Comparison of ENCODE assay signal across 23 mouse cellular contexts in the genomic region with DNA sequence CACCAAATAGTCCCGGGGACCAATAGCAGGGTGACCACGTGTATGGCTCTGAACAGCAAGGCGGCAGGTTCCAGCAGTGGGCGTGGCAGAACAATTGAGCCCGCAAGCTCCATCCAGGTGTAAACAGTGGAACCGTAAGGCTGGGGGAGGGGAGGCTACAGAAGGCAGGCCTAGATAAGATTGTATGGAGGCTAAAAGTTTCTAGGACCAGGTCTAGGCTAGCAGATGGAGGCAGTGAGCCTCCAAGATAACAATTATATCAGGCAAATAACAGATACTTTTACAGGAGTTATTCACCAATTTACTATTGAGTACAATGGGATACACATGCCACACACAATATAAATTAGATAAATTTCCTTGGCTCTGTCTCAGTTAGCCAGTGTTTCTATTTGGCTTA. TPM values are rescaled to one million over a fixed set of nuclear protein-coding genes. Genes with fewer than 3 reads are reported as not detected.
A peak's percentile ranks its signal among the peaks of the same experiment; 100 is the strongest.
DNase-seq lines count a peak whose midpoint lies in the region; ATAC-seq and TF ChIP-seq lines count a peak whose summit lies in the region.
"Had no signal": no experiment of that assay in that cellular context is flagged by ENCODE, and none has a peak within 500 bp of the region (broad histone marks: within the 10 kb centered on the region; RNA-seq: fewer than 3 reads in every experiment).

No protein-coding gene starts in this region.

- ATAC-seq in heart, embryonic 12.5 days (ENCODE audit: insufficient number of reproducible peaks, low FRiP score): peak; percentile 82
- ATAC-seq in erythroid progenitor cell, adult 5-6 weeks (replicated peaks; ENCODE audit: low FRiP score, poor library complexity, severe bottlenecking): peak; percentile 84
- peak; percentile 98 for ATAC-seq in liver, embryonic 16.5 days (ENCODE audit: low read depth)

- 53% methylated on average over 6 of the region's 6 CpGs for WGBS in heart, embryonic 12.5 days
- 15% methylated on average over 6 of the region's 6 CpGs for WGBS in liver, embryonic 16.5 days (ENCODE audit: insufficient replicate concordance)

- no peak overlapping the region for H3K9ac ChIP-seq in heart, embryonic 12.5 days
- no peak overlapping the region for H3K9ac ChIP-seq in MEL (ENCODE audit: control insufficient read depth, low read depth, low read length, poor library complexity, severe bottlenecking)
- no peak overlapping the region for H3K9ac ChIP-seq in liver, embryonic 16.5 days (ENCODE audit: low read depth, low read length)
- H3K9ac ChIP-seq: hindbrain, embryonic 15.5 days; limb, embryonic 15.5 days; neural tube, embryonic 12.5 days had no signal

- TF ChIP-seq EP300 in MEL (IDR thresholded peaks at IDR 0.05; ENCODE audit: low read depth in 1 of 2, low read length in 2 of 2): peak; percentile 91 to 92

- no peak overlapping the region for H3K4me2 ChIP-seq in heart, embryonic 12.5 days
- peak overlapping the region; percentile 37 for H3K4me2 ChIP-seq in liver, embryonic 16.5 days (ENCODE audit: low read depth, low read length)
- H3K4me2 ChIP-seq: hindbrain, embryonic 15.5 days; limb, embryonic 15.5 days; neural tube, embryonic 12.5 days had no signal

- H3K27me3 ChIP-seq in heart, embryonic 12.5 days (replicated peaks): no peaks in the 10 kb centered on the region
- H3K27me3 ChIP-seq in MEL (ENCODE audit: control insufficient read depth in 1 of 2, insufficient read depth in 2 of 2, low read length in 2 of 2): no peaks in the 10 kb centered on the region
- no peaks in the 10 kb centered on the region for H3K27me3 ChIP-seq in liver, embryonic 16.5 days (ENCODE audit: control insufficient read depth, insufficient read depth, low read depth, low read length)
- H3K27me3 ChIP-seq: CH12.LX; hindbrain, embryonic 15.5 days; limb, embryonic 15.5 days; megakaryocyte, embryonic 14.5 days; neural tube, embryonic 12.5 days had no signal

- H3K4me3 ChIP-seq in heart, embryonic 12.5 days: no peak overlapping the region
- no peak overlapping the region for H3K4me3 ChIP-seq in MEL (ENCODE audit: control insufficient read depth in 1 of 2, insufficient read depth in 1 of 2, low read depth in 2 of 2, low read length in 2 of 2)
- no peak overlapping the region for H3K4me3 ChIP-seq in liver, embryonic 16.5 days (ENCODE audit: low read depth, low read length)
- H3K4me3 ChIP-seq: heart, adult 2 months; hindbrain, embryonic 15.5 days; limb, embryonic 15.5 days; megakaryocyte, embryonic 14.5 days; neural tube, embryonic 12.5 days had no signal

- no peaks in the 10 kb centered on the region for H3K79me2 ChIP-seq in MEL (ENCODE audit: control insufficient read depth, insufficient read depth, low read length, poor library complexity)

- no peaks in the 10 kb centered on the region for H3K9me3 ChIP-seq in heart, embryonic 12.5 days (replicated peaks)
- no peaks in the 10 kb centered on the region for H3K9me3 ChIP-seq in MEL (replicated peaks; ENCODE audit: insufficient read depth, low read length)
- H3K9me3 ChIP-seq in liver, embryonic 16.5 days (replicated peaks; ENCODE audit: control insufficient read depth, low read length): no peaks in the 10 kb centered on the region
- H3K9me3 ChIP-seq: hindbrain, embryonic 15.5 days; limb, embryonic 15.5 days; megakaryocyte, embryonic 14.5 days; neural tube, embryonic 12.5 days had no signal

- no peak for TF ChIP-seq CTCF in MEL (IDR thresholded peaks at IDR 0.05 in 2 of 3, conservative IDR thresholded peaks at IDR 0.05 in 1 of 3; ENCODE audit: control insufficient read depth in 1 of 3, insufficient read depth in 1 of 3, low read depth in 2 of 3, low read length in 3 of 3, poor library complexity in 1 of 3, severe bottlenecking in 1 of 3)

- no peak for TF ChIP-seq RAD21 in MEL (IDR thresholded peaks at IDR 0.05; ENCODE audit: low read depth, low read length)

- no peaks in the 10 kb centered on the region for H3K36me3 ChIP-seq in heart, embryonic 12.5 days
- peaks cover 0 to 11% of the 10 kb centered on the region in 2 experiments; a peak in 2 of 4 replicates for H3K36me3 ChIP-seq in MEL (ENCODE audit: control insufficient read depth in 1 of 2, insufficient read depth in 2 of 2, low read length in 2 of 2)
- H3K36me3 ChIP-seq in liver, embryonic 16.5 days (ENCODE audit: control insufficient read depth, insufficient read depth): no peaks in the 10 kb centered on the region
- H3K36me3 ChIP-seq: hindbrain, embryonic 15.5 days; limb, embryonic 15.5 days; neural tube, embryonic 12.5 days had no signal

- DNase-seq in heart, adult 9 months (ENCODE audit: low spot score in 2 of 2): no peak
- DNase-seq in MEL (ENCODE audit: low read depth, low spot score) (peak; percentile 80), adipocyte (ENCODE audit: low spot score) (no peak)
- no peak for DNase-seq in layer of hippocampus, postnatal 36 days
- DNase-seq in adrenal gland, postnatal 25 days: no peak
- DNase-seq: adrenal gland, adult 2 months; cerebellum, adult 9-10 months; gastrocnemius, postnatal 10 days; heart, adult 2 months; kidney, adult 18-20 months; kidney, postnatal 25 days; layer of hippocampus, adult 9-11 months; lung, postnatal 10 days; right cerebral cortex, postnatal 14 days; thymus, adult 2 months had no signal

- H3K4me1 ChIP-seq in heart, embryonic 12.5 days (replicated peaks): no peaks in the 10 kb centered on the region
- H3K4me1 ChIP-seq in MEL (ENCODE audit: control insufficient read depth in 1 of 2, insufficient read depth in 2 of 2, low read length in 2 of 2): peaks cover 2 to 10% of the 10 kb centered on the region in 2 experiments; a peak in 3 of 4 replicates
- peaks cover 20% of the 10 kb centered on the region for H3K4me1 ChIP-seq in liver, embryonic 16.5 days (ENCODE audit: control insufficient read depth, low read depth, low read length)
- H3K4me1 ChIP-seq: hindbrain, embryonic 15.5 days; limb, embryonic 15.5 days; megakaryocyte, embryonic 14.5 days; neural tube, embryonic 12.5 days had no signal

- no peak overlapping the region for H3K27ac ChIP-seq in heart, embryonic 12.5 days (ENCODE audit: poor library complexity, severe bottlenecking)
- no peak overlapping the region; the same call in 1 of the 2 replicates for H3K27ac ChIP-seq in MEL (ENCODE audit: control insufficient read depth, low read depth, low read length)
- H3K27ac ChIP-seq in liver, embryonic 16.5 days (ENCODE audit: low read length): peak overlapping the region; percentile 2; the same call in 1 of the 2 replicates
- H3K27ac ChIP-seq: heart, adult 2 months; hindbrain, embryonic 15.5 days; limb, embryonic 15.5 days; neural tube, embryonic 12.5 days had no signal

- no peak for TF ChIP-seq POLR2A in MEL (IDR thresholded peaks at IDR 0.05; ENCODE audit: control insufficient read depth in 1 of 2, insufficient read depth in 1 of 2, low read depth in 1 of 2, low read length in 2 of 2, poor library complexity in 1 of 2)

TF ChIP-seq in MEL, 35 proteins besides CTCF, POLR2A, EP300 and RAD21 (continues in another document):
- TF ChIP-seq CHD2 (IDR thresholded peaks at IDR 0.05; ENCODE audit: low read length) (no peak; the same call in 1 of the 2 replicates), GABPA (IDR thresholded peaks at IDR 0.05; ENCODE audit: low read depth, low read length) (no peak), ZC3H11A (IDR thresholded peaks at IDR 0.05; ENCODE audit: low read depth, low read length) (no peak), TBP (IDR thresholded peaks at IDR 0.05; ENCODE audit: low read depth, low read length) (no peak), E2F4 (IDR thresholded peaks at IDR 0.05; ENCODE audit: borderline replicate concordance, low read depth, low read length) (no peak), MYB (IDR thresholded peaks at IDR 0.05; ENCODE audit: low read depth, low read length) (no peak), KAT2A (conservative IDR thresholded peaks at IDR 0.05; ENCODE audit: low read depth, low read length) (no peak), NELFE (IDR thresholded peaks at IDR 0.05; ENCODE audit: low read depth, low read length) (no peak), SIN3A (IDR thresholded peaks at IDR 0.05; ENCODE audit: low read length) (0 out of 2 replicates have a peak, but pooled peaks have one; percentile 28), USF1 (IDR thresholded peaks at IDR 0.05; ENCODE audit: low read depth, low read length) (no peak), JUND (IDR thresholded peaks at IDR 0.05; ENCODE audit: low read depth, low read length) (no peak), NRF1 (IDR thresholded peaks at IDR 0.05; ENCODE audit: insufficient read depth, low read depth, low read length, poor library complexity, severe bottlenecking) (no peak), MYC (IDR thresholded peaks at IDR 0.05; ENCODE audit: low read depth, low read length) (no peak), MAFK (IDR thresholded peaks at IDR 0.05; ENCODE audit: borderline replicate concordance, low read depth, low read length) (no peak; the same call in 1 of the 2 replicates), ELF1 (IDR thresholded peaks at IDR 0.05; ENCODE audit: low read depth, low read length) (no peak), ZMIZ1 (IDR thresholded peaks at IDR 0.05; ENCODE audit: low read depth, low read length) (no peak), TAL1 (IDR thresholded peaks at IDR 0.05; ENCODE audit: low read length) (peak; percentile 89), ETS1 (IDR thresholded peaks at IDR 0.05; ENCODE audit: low read depth, low read length) (peak; percentile 87)

RNA-seq across cellular contexts. Expression of gene Rps23, which starts 16.4 kb away (rescaled TPM):
- 178 and 179 TPM in 2 replicates for polyA plus RNA-seq in heart, embryonic 12.5 days (2016; fragmentation: Nextera tagmentation; extraction: Ambion mirVana)
- 2,047 and 2,086 TPM in 2 replicates for total RNA-seq in MEL (2012; rRNA removed)
- polyA plus RNA-seq in MEL (2012; ENCODE audit: insufficient read depth in 1 of 2, insufficient read length in 2 of 2, low read depth in 1 of 2, low replicate concordance in 2 of 2, missing spikeins in 1 of 2): 100 to 1,000 TPM in 1 of 2 experiments, not detected in 1; 389 TPM
- 434 and 459 TPM in 2 replicates for total RNA-seq in erythroid progenitor cell, adult 5-6 weeks (2015; ENCODE audit: low replicate concordance)
- 508 and 714 TPM in 2 replicates for total RNA-seq in erythroid progenitor cell, adult 5-6 weeks (2017; ENCODE audit: low replicate concordance)
- 84.9 and 126 TPM in 2 replicates for polyA plus RNA-seq in liver, embryonic 16.5 days (2015; fragmentation: Nextera tagmentation; extraction: Ambion mirVana)
- total RNA-seq in layer of hippocampus, postnatal 36 days (2021): 100 to 1,000 TPM; 235 to 236 TPM
- 412 and 567 TPM in 2 replicates for total RNA-seq in adrenal gland, postnatal 25 days (2021)

RNA-seq across cellular contexts. Expression of gene Atp6ap1l, which starts 34.0 kb away (rescaled TPM):
- 0.55 and 0.77 TPM in 2 replicates for polyA plus RNA-seq in heart, embryonic 12.5 days (2016; fragmentation: Nextera tagmentation; extraction: Ambion mirVana)
- total RNA-seq in MEL (2012; rRNA removed): not detected in 2 replicates
- polyA plus RNA-seq in MEL (2012; ENCODE audit: insufficient read depth in 1 of 2, insufficient read length in 2 of 2, low read depth in 1 of 2, low replicate concordance in 2 of 2, missing spikeins in 1 of 2): not detected
- not detected in 2 replicates for total RNA-seq in erythroid progenitor cell, adult 5-6 weeks (2015; ENCODE audit: low replicate concordance)
- not detected in 2 replicates for total RNA-seq in erythroid progenitor cell, adult 5-6 weeks (2017; ENCODE audit: low replicate concordance)
- polyA plus RNA-seq in liver, embryonic 16.5 days (2015; fragmentation: Nextera tagmentation; extraction: Ambion mirVana): 0.13 and 0.14 TPM in 2 replicates
- 1 to 10 TPM; 1.9 to 2.0 TPM for total RNA-seq in layer of hippocampus, postnatal 36 days (2021)
- not detected in 2 replicates for total RNA-seq in adrenal gland, postnatal 25 days (2021)
- total RNA-seq: adrenal gland, adult 2 months; CH12.LX; gastrocnemius, postnatal 10 days had no signal
- polyA plus RNA-seq: adrenal gland, adult 2 months; limb, embryonic 15.5 days had no signal
